Mouse (Mus musculus): ENCODE measurements at regions not wholly inside any gene's neighbourhood (a gene's known extent, or its start where the extent isn't known, plus 50 kb on each side); places are given as distances from the start of the nearest gene placed in this dataset.

DNA sequence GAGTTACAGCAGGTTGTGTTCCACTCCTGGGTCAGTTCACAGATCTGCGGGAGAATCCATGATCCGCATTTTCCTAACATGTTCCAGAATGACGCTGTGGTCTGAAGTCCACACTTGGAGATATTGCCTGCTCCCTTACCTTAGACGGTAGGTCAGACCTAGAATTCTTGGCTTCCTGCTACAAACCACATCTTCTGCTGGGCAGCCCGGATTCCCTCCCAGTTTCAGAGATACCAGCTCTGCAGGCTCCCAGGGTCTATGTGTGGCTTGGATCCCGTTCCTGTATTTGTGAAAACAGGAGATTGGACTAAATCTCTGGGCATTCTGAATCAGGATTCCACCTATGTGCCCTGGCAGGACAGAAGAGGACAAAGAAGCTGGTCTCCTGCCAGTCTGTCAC lies 140.8 kb downstream of the Slc38a4 start:
- dilution Hi-C loops (cut with MboI; ENCODE audit: extremely low pct_ligation_motif_present, extremely low pct_unique_long_range_greater_than_20kb, low sequenced_read_pairs), result no loop called here
- in situ Hi-C loops (cut with MboI; ENCODE audit: low pct_ligation_motif_present, low pct_unique_long_range_greater_than_20kb, low sequenced_read_pairs), result no loop called here
- Histone ChIP-seq H3K36me3 (replicated peaks in 1 of 2; ENCODE audit: control insufficient read depth in 1 of 2, insufficient read depth in 1 of 2, low read length in 1 of 2) (no peaks in the 10 kb centered on the region), H3K4me1 (ENCODE audit: control insufficient read depth in 1 of 2, insufficient read depth in 2 of 2) (no peaks in the 10 kb centered on the region), H3K27ac (ENCODE audit: insufficient read depth, low read depth) (no peak overlapping the region), H3K9ac (ENCODE audit: insufficient read depth, low read depth) (no peak overlapping the region), H3K4me2 (ENCODE audit: insufficient read depth, low read depth, poor library complexity, severe bottlenecking) (no peak overlapping the region), H3K27me3 (replicated peaks) (no peaks in the 10 kb centered on the region), H3K9me3 (replicated peaks; ENCODE audit: low read length) (no peaks in the 10 kb centered on the region), H3K79me2 (replicated peaks; ENCODE audit: control insufficient read depth, extremely low read depth, insufficient read depth, poor library complexity, severe bottlenecking) (no peaks in the 10 kb centered on the region), H3K4me3 (replicated peaks in 1 of 3; ENCODE audit: low read depth in 2 of 3, low read length in 2 of 3, poor library complexity in 1 of 3) (no peak overlapping the region)
- TF ChIP-seq JUND (conservative IDR thresholded peaks at IDR 0.05; ENCODE audit: low read depth, low read length), result no peak
- no peak for TF ChIP-seq TCF12 (IDR thresholded peaks at IDR 0.05; ENCODE audit: low read depth, low read length)
- TF ChIP-seq ETS1 (conservative IDR thresholded peaks at IDR 0.05; ENCODE audit: low read depth, low read length), result no peak
- no peak for TF ChIP-seq JUN (IDR thresholded peaks at IDR 0.05; ENCODE audit: insufficient read depth, low read depth, low read length)
- no peak for TF ChIP-seq GABPA (IDR thresholded peaks at IDR 0.05; ENCODE audit: insufficient replicate concordance, low read depth, low read length)
- no peak for TF ChIP-seq ZKSCAN1 (IDR thresholded peaks at IDR 0.05; ENCODE audit: borderline replicate concordance, low read depth, low read length)
- TF ChIP-seq TBP (conservative IDR thresholded peaks at IDR 0.05; ENCODE audit: low read depth, low read length), result no peak
- no peak for TF ChIP-seq EP300 (IDR thresholded peaks at IDR 0.05; ENCODE audit: low read length)
- TF ChIP-seq NELFE (IDR thresholded peaks at IDR 0.05; ENCODE audit: low read depth, low read length), result no peak
- TF ChIP-seq ELF1 (IDR thresholded peaks at IDR 0.05; ENCODE audit: low read depth, low read length), result no peak
- TF ChIP-seq CHD2 (IDR thresholded peaks at IDR 0.05; ENCODE audit: low read length), result no peak
- no peak for TF ChIP-seq USF2 (conservative IDR thresholded peaks at IDR 0.05; ENCODE audit: low read depth, low read length)
- no peak for TF ChIP-seq MXI1 (IDR thresholded peaks at IDR 0.05; ENCODE audit: low read depth, low read length)
- no peak for TF ChIP-seq SIN3A (IDR thresholded peaks at IDR 0.05; ENCODE audit: low read length)
- no peak for TF ChIP-seq IRF4 (IDR thresholded peaks at IDR 0.05; ENCODE audit: low read depth, low read length)
- TF ChIP-seq RCOR1 (conservative IDR thresholded peaks at IDR 0.05; ENCODE audit: low read depth, low read length), result no peak
- TF ChIP-seq E2F4 (IDR thresholded peaks at IDR 0.05; ENCODE audit: insufficient replicate concordance, low read depth, low read length), result no peak
- DNase-seq (ENCODE audit: extremely low read depth), result no peak

DNA sequence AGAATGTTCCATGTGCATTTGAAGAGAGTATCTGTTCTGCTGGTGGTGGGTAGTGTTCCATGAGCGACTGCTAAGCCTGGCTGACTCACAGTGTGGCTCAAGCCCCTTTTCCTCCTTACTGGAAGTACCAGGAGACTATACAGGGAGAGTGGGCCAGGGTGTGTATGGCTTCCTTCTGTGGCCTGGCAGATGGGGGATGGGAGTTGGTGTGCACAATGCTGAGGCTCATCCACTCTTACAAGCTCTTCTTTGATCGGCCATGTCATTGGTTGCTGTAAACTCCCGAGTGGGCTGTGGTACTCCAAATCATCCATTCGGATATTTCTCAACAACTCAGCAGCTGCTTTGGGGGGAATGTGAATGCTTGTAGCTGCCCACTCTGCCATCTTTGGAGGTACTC lies 150.2 kb downstream of the Slc38a4 start:
- no peaks in the 10 kb centered on the region for H3K4me1 ChIP-seq (ENCODE audit: control insufficient read depth in 1 of 2, insufficient read depth in 2 of 2)
- TF ChIP-seq PAX5 (IDR thresholded peaks at IDR 0.05; ENCODE audit: low read length) (no peak), RAD21 (IDR thresholded peaks at IDR 0.05; ENCODE audit: low read depth, low read length) (no peak), USF2 (conservative IDR thresholded peaks at IDR 0.05; ENCODE audit: low read depth, low read length) (no peak), SIN3A (IDR thresholded peaks at IDR 0.05; ENCODE audit: low read length) (no peak), ZNF384 (IDR thresholded peaks at IDR 0.05; ENCODE audit: low read depth, low read length) (no peak), NELFE (IDR thresholded peaks at IDR 0.05; ENCODE audit: low read depth, low read length) (no peak), GABPA (IDR thresholded peaks at IDR 0.05; ENCODE audit: insufficient replicate concordance, low read depth, low read length) (no peak), TBP (conservative IDR thresholded peaks at IDR 0.05; ENCODE audit: low read depth, low read length) (no peak), MAZ (IDR thresholded peaks at IDR 0.05; ENCODE audit: low read depth, low read length) (no peak), E2F4 (IDR thresholded peaks at IDR 0.05; ENCODE audit: insufficient replicate concordance, low read depth, low read length) (no peak), ZKSCAN1 (IDR thresholded peaks at IDR 0.05; ENCODE audit: borderline replicate concordance, low read depth, low read length) (no peak), RCOR1 (conservative IDR thresholded peaks at IDR 0.05; ENCODE audit: low read depth, low read length) (no peak)
- in situ Hi-C loops (cut with MboI; ENCODE audit: low pct_ligation_motif_present, low pct_unique_long_range_greater_than_20kb, low sequenced_read_pairs), result no loop called here

More for the DNA sequence above, 150.2 kb downstream of the Slc38a4 start:
- Histone ChIP-seq H3K27ac (ENCODE audit: insufficient read depth, low read depth) (no peak overlapping the region), H3K36me3 (replicated peaks in 1 of 2; ENCODE audit: control insufficient read depth in 1 of 2, insufficient read depth in 1 of 2, low read length in 1 of 2) (no peaks in the 10 kb centered on the region), H3K79me2 (replicated peaks; ENCODE audit: control insufficient read depth, extremely low read depth, insufficient read depth, poor library complexity, severe bottlenecking) (no peaks in the 10 kb centered on the region), H3K9ac (ENCODE audit: insufficient read depth, low read depth) (no peak overlapping the region), H3K4me2 (ENCODE audit: insufficient read depth, low read depth, poor library complexity, severe bottlenecking) (no peak overlapping the region), H3K9me3 (replicated peaks; ENCODE audit: low read length) (no peaks in the 10 kb centered on the region), H3K4me3 (replicated peaks in 1 of 3; ENCODE audit: low read depth in 2 of 3, low read length in 2 of 3, poor library complexity in 1 of 3) (no peak overlapping the region), H3K27me3 (replicated peaks) (no peaks in the 10 kb centered on the region)
- dilution Hi-C loops (cut with MboI; ENCODE audit: extremely low pct_ligation_motif_present, extremely low pct_unique_long_range_greater_than_20kb, low sequenced_read_pairs), result no loop called here
- DNase-seq (ENCODE audit: extremely low read depth), result no peak
